Mouse (Mus musculus) heart, embryonic 13.5 days (tissue): ENCODE results near the gene Rnf26. TPM values are rescaled to one million over a fixed set of nuclear protein-coding genes. Genes with fewer than 3 reads are reported as not detected.

Experiments used
- ATAC-seq: fragments of 200-750 bp; cut with Nextera tagmentation; 2 replicates; pipeline ENCODE4 v1.8.0; 2017; ENCODE audit warnings: moderate TSS enrichment; ENCODE audit not compliant: insufficient number of reproducible peaks, low FRiP score, low TSS enrichment; ENCODE audit errors: extremely low read depth
- H3K27ac ChIP-seq: fragments of 300-500 bp; sonication (generic); replicated peaks from 2 replicates; pipeline ENCODE4 v1.5.1; 2015; ENCODE audit warnings: moderate library complexity, mild to moderate bottlenecking, inconsistent platforms
- H3K27me3 ChIP-seq: fragments of 300-500 bp; sonication (generic); replicated peaks from 2 replicates; pipeline ENCODE4 v1.6.1; 2015; ENCODE audit warnings: mild to moderate bottlenecking, inconsistent platforms
- H3K36me3 ChIP-seq: fragments of 300-500 bp; sonication (generic); 2 replicates; pipeline ENCODE4 v1.6.1; 2015; ENCODE audit warnings: mild to moderate bottlenecking, inconsistent platforms
- H3K4me1 ChIP-seq: fragments of 300-500 bp; sonication (generic); 2 replicates; pipeline ENCODE4 v1.6.1; 2015; ENCODE audit warnings: inconsistent platforms
- H3K4me2 ChIP-seq: fragments of 300-500 bp; sonication (generic); 2 replicates; pipeline ENCODE4 v1.6.1; 2015; ENCODE audit warnings: inconsistent platforms, mild to moderate bottlenecking, moderate library complexity
- H3K4me3 ChIP-seq: fragments of 300-500 bp; sonication (generic); 2 replicates; pipeline ENCODE4 v1.5.1; 2015; ENCODE audit warnings: moderate library complexity, mild to moderate bottlenecking, inconsistent platforms
- H3K9ac ChIP-seq: fragments of 300-500 bp; sonication (generic); 2 replicates; pipeline ENCODE4 v1.6.1; 2015; ENCODE audit warnings: inconsistent platforms, mild to moderate bottlenecking, moderate library complexity
- H3K9me3 ChIP-seq: fragments of 300-500 bp; sonication (generic); 2 replicates; pipeline ENCODE4 v1.6.1; 2016; ENCODE audit warnings: inconsistent platforms
- WGBS: fragments of 180-500 bp; shearing (Covaris S2); methylation state at CpG from one replicate; pipeline ENCODE4 v1.1.7; 2015; ENCODE audit warnings: mixed read lengths; 5-methylcytosine and 5-hydroxymethylcytosine counted together
- polyA plus RNA-seq: library from polyadenylated mRNA; unstranded; fragments of >200 nt; fragmentation: Nextera tagmentation; extraction: Ambion mirVana; gene quantifications from 2 replicates; pipeline ENCODE4 v1.2.1, GENCODE M21; 2015

The Rnf26 gene
- polyA plus RNA-seq, 1 experiment from 2014 or later: 39.3 TPM

- Histone ChIP-seq H3K9ac (no peak overlapping the region), H3K27ac (no peak overlapping the region), H3K36me3 (no peaks in the 10 kb centered on the region), H3K9me3 (no peaks in the 10 kb centered on the region), H3K4me3 (no peak overlapping the region), H3K4me1 (peaks cover 8% of the 10 kb centered on the region; the same call in 1 of the 2 replicates), H3K27me3 (peaks cover 42% of the 10 kb centered on the region), H3K4me2 (no peak overlapping the region)
- WGBS: 72% methylated on average over 8 of the region's 8 CpGs
- ATAC-seq: no peak
These were observed 63.7 kb downstream of the Rnf26 start for GRCm38 (mm10) chr9:44049381-44050165.

GRCm38 (mm10) chr9:44048541-44049380, 64.6 kb downstream of the Rnf26 start:
- H3K27me3 ChIP-seq: peaks cover 51% of the 10 kb centered on the region
- H3K36me3 ChIP-seq: no peaks in the 10 kb centered on the region
- ATAC-seq: no peak

GRCm38 (mm10) chr9:44047571-44048490, 65.5 kb downstream of the Rnf26 start:
- H3K4me1 ChIP-seq: peaks cover 21% of the 10 kb centered on the region
- H3K27me3 ChIP-seq: peaks cover 60% of the 10 kb centered on the region
- no peak overlapping the region for H3K9ac ChIP-seq
- no peaks in the 10 kb centered on the region for H3K36me3 ChIP-seq
- no peak overlapping the region for H3K27ac ChIP-seq
- WGBS: 65% methylated on average over 14 of the region's 14 CpGs
- no peak for ATAC-seq
- H3K9me3 ChIP-seq: no peaks in the 10 kb centered on the region
- no peak overlapping the region for H3K4me3 ChIP-seq
- H3K4me2 ChIP-seq: no peak overlapping the region

More at GRCm38 (mm10) chr9:44048541-44049380, 64.6 kb downstream of the Rnf26 start:
- WGBS: 58% methylated on average over 15 of the region's 15 CpGs
- Histone ChIP-seq H3K9ac (no peak overlapping the region), H3K4me3 (no peak overlapping the region), H3K9me3 (no peaks in the 10 kb centered on the region), H3K27ac (no peak overlapping the region), H3K4me2 (no peak overlapping the region), H3K4me1 (peaks cover 11% of the 10 kb centered on the region; the same call in 1 of the 2 replicates)

GRCm38 (mm10) chr9:44047071-44047470, 66.2 kb downstream of the Rnf26 start:
- 47% methylated on average over 6 of the region's 6 CpGs for WGBS
- Histone ChIP-seq H3K9me3 (no peaks in the 10 kb centered on the region), H3K4me1 (peaks cover 23% of the 10 kb centered on the region), H3K9ac (no peak overlapping the region), H3K27ac (no peak overlapping the region), H3K4me3 (no peak overlapping the region), H3K4me2 (no peak overlapping the region), H3K36me3 (no peaks in the 10 kb centered on the region), H3K27me3 (peaks cover 67% of the 10 kb centered on the region)
- no peak for ATAC-seq

GRCm38 (mm10) chr9:44046426-44046825, 66.9 kb downstream of the Rnf26 start:
- H3K27me3 ChIP-seq: peaks cover 72% of the 10 kb centered on the region

GRCm38 (mm10) chr9:44045884-44046272, 67.4 kb downstream of the Rnf26 start:
- Histone ChIP-seq H3K9ac (no peak overlapping the region), H3K4me2 (no peak overlapping the region), H3K9me3 (no peaks in the 10 kb centered on the region), H3K4me3 (no peak overlapping the region), H3K4me1 (peaks cover 23% of the 10 kb centered on the region), H3K27ac (no peak overlapping the region), H3K36me3 (no peaks in the 10 kb centered on the region), H3K27me3 (peaks cover 78% of the 10 kb centered on the region)
- 80% methylated on average over 5 of the region's 5 CpGs for WGBS
- ATAC-seq: no peak

More at GRCm38 (mm10) chr9:44046426-44046825, 66.9 kb downstream of the Rnf26 start:
- no peak for ATAC-seq
- no peak overlapping the region for H3K27ac ChIP-seq
- no peak overlapping the region for H3K4me2 ChIP-seq
- WGBS: 71% methylated on average over 12 of the region's 12 CpGs
- H3K4me1 ChIP-seq: peaks cover 23% of the 10 kb centered on the region
- no peaks in the 10 kb centered on the region for H3K36me3 ChIP-seq
- no peak overlapping the region for H3K4me3 ChIP-seq
- no peaks in the 10 kb centered on the region for H3K9me3 ChIP-seq
- H3K9ac ChIP-seq: no peak overlapping the region

Other genes with a start within 250 kb of the Rnf26 start
- gene Thy1, start 70.1 kb downstream of the Rnf26 start, polyA plus RNA-seq: 0.47 and 0.98 TPM in 2 replicates
- gene Usp2, start 46.5 kb downstream of the Rnf26 start, polyA plus RNA-seq: 48.5 and 66.0 TPM in 2 replicates
- not detected in 2 replicates for gene Mfrp, start 11.8 kb downstream of the Rnf26 start, polyA plus RNA-seq
- 1.1 and 2.1 TPM in 2 replicates for gene C1qtnf5, start 6.3 kb downstream of the Rnf26 start, polyA plus RNA-seq
- gene Gm49380, start within 50 bp of the Rnf26 start, polyA plus RNA-seq: not detected in 2 replicates
- 112 and 127 TPM in 2 replicates for gene Mcam, start 21.0 kb upstream of the Rnf26 start, polyA plus RNA-seq
- gene Cbl, start 120.5 kb upstream of the Rnf26 start, polyA plus RNA-seq: 10.4 and 11.9 TPM in 2 replicates
- gene Ccdc153, start 127.2 kb upstream of the Rnf26 start, polyA plus RNA-seq: not detected in 2 replicates
- 0.12 TPM in 1 of 2 replicates, not detected in the other for gene Pdzd3, start 138.0 kb upstream of the Rnf26 start, polyA plus RNA-seq
- 5.6 and 5.9 TPM in 2 replicates for gene Nlrx1, start 155.1 kb upstream of the Rnf26 start, polyA plus RNA-seq
- gene Abcg4, start 175.1 kb upstream of the Rnf26 start, polyA plus RNA-seq: 2.1 and 3.5 TPM in 2 replicates
- 14.9 and 16.0 TPM in 2 replicates for gene Hinfp, start 192.2 kb upstream of the Rnf26 start, polyA plus RNA-seq
- gene C2cd2l, start 206.8 kb upstream of the Rnf26 start, polyA plus RNA-seq: 7.1 TPM in 2 replicates
- gene Dpagt1, start 212.5 kb upstream of the Rnf26 start, polyA plus RNA-seq: 33.4 and 34.4 TPM in 2 replicates
- 196 and 199 TPM in 2 replicates for gene H2afx, start 221.2 kb upstream of the Rnf26 start, polyA plus RNA-seq
- 135 and 149 TPM in 2 replicates for gene Hmbs, start 230.7 kb upstream of the Rnf26 start, polyA plus RNA-seq
- 20.0 and 21.1 TPM in 2 replicates for gene Vps11, start 248.2 kb upstream of the Rnf26 start, polyA plus RNA-seq